Mouse (Mus musculus) layer of hippocampus, adult 8-10 months (tissue): ENCODE data around the gene Neurl4. TPM values are rescaled to one million over a fixed set of nuclear protein-coding genes. Genes with fewer than 3 reads are reported as not detected.
"Not testable (repeated sequence)": the region's sequence is repeated elsewhere in the genome, so short reads cannot be mapped to it uniquely, and the experiment has no call there.

Source experiments
- DNase-seq, 2 experiments: peaks; one replicate each; pipeline ENCODE4 v3.0.0; 2022; ENCODE audit warnings: low spot score in 2 of 2
- microRNA-seq, 2 experiments: library from miRNA; unstranded; fragments of <30 nt; microRNA quantifications; one replicate each; pipeline ENCODE4 v1.2.0; 2022
- total RNA-seq, 4 experiments: library from RNA; stranded (reverse); gene quantifications; 2 replicates each; pipeline ENCODE4 v1.2.4; 2022

Gene Neurl4
- total RNA-seq, 4 experiments from 2014 or later, result 92.4 to 126 (median 112) TPM

DNA sequence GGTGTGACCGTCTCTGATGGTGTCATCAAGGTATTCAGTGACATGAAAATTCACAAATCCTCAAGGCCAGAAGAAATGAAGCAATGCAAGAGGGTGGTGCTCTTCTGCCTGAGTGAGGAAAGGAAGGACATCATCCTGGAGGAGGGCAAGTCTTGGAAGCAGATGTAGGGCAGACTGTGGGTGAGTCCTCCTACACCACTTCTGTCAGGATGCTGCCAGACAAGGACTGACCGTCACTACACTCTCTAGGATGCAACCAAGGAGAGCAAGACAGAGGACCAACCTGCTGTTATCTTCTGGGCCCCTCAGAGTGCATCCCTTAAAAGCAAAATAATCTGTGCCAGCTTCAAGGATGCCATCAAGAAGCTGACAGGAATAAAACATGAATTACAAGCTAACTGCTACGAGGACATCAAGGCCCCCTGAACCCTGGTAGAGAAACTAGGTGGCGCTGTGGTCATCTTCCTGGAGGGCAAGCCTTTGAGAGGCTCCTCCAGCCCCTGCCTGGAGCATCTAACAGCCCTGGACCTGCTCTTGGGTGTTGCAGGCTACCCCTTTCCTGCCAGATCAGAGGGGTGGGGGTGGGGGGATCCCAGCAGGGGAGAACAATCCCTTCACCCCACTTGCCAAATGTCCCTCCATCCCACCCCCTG is 50.1 kb downstream of the Neurl4 start:
- no peak for DNase-seq

- no peak for DNase-seq
Observed at GRCm38 (mm10) chr11:69952274-69952673, 51.4 kb downstream of the Neurl4 start.

DNA sequence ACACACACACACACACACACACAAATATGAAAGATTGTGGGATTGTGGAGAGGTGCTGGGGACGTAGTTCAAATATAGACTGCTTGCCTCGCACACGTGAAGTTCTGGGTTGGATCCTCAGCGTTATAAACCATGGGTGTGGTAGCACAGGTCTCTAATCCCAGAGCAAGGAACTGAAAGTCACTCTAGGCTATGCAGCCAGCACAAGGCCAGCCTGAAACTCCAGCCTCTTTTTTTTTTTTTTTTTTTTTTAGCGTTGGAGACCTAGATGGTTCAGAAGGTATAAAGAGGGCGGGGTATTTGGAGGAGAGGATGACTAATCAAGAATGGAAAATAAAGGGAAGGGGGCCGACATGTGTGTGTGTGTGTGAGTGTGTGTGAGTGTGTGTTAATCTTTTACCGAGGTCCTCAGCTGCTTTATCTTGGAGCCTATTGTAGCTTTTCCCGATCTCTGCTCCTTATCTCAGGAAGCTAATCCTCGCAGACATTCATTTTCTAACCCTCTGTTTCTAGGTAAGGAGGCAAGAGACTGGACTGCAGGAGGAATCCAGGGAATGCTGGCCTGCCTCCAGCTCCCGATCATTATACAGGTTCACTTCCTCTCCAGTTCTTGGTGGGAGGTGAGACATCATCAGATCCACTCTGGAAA is 52.5 kb downstream of the Neurl4 start:
- no peak for DNase-seq

DNA sequence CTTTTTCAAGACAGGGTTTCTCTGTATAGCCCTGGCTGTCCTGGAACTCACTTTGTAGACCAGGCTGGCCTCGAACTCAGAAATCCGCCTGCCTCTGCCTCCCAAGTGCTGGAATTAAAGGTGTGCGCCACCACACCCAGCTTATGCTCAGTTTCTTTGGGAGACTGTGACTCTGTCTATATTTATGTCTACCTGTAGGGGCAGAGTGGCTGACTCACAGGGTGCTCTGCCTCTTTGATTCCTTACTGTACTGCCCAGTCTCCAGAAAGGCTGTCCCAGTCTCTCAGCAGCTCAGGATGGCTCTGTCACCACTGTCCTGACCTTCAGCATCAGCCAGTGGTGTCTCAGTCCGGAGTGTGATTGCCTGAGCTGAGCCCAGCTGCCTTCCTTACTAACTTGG is 54.7 kb downstream of the Neurl4 start:
- not testable (repeated sequence) for DNase-seq

GRCm38 (mm10) chr11:69956218-69956617 is 55.3 kb downstream of the Neurl4 start:
- DNase-seq, result no peak

DNA sequence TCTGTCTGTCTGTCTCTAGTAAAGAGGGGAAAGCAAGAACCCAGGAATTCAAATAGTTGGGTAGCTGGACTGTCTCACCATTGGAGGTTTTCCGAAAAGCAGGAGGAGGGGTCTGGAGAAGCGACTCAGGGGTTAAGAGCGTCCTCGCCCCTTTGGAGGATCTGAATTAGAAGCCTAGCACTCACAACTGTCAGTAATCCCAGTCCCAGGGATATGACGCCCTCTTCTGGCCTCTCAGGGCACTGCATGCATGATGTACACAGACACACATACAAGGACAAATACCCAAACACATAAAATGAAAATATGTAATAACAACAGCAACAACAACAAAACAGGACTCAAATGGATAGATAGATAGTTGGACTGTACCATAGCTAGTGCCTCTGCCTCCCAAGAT is 59.7 kb downstream of the Neurl4 start:
- DNase-seq, result no peak

DNA sequence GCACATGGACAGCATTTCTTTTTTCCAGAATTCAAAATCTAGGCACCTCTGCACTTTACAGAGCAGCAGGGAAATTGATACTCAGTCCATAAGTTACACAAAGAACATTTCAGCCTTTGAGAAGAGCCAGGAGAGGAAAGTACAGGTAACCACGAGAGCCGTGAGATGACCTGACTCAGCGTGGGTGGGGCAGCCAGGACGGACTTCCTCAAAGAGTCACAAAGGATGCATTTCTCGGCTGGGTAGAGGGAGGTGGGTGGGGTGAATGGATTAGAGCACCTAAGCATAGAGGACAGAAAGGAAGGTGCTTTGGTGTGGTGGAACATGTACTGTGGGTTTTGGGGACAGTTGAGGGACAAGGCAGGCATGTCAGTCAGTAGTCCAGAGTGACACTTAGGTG is 61.0 kb downstream of the Neurl4 start:
- DNase-seq, result no peak

Small RNAs within 50 kb of the gene (microRNA-seq; reads per million reads assigned to microRNA genes)
- gene Mir6924, result 0 reads per million in 2 experiments

Other genes starting within 250 kb of the Neurl4 start
- gene Sox15, start 245.8 kb upstream of the Neurl4 start, total RNA-seq, result not detected
- 10 to 100 TPM; 51.3 to 60.6 (median 56.8) TPM for gene Mpdu1, start 238.4 kb upstream of the Neurl4 start, total RNA-seq
- 100 to 1,000 TPM in 1 of 4 experiments, 10 to 100 TPM in 3; 10.8 to 113 (median 55.2) TPM for gene Cd68, start 234.9 kb upstream of the Neurl4 start, total RNA-seq
- 100 to 1,000 TPM; 319 to 328 (median 325) TPM for gene Eif4a1, start 228.6 kb upstream of the Neurl4 start, total RNA-seq
- 100 to 1,000 TPM in 3 of 4 experiments, 10 to 100 TPM in 1; 82.9 to 123 (median 105) TPM for gene Senp3, start 219.0 kb upstream of the Neurl4 start, total RNA-seq
- 1 to 10 TPM; 2.9 to 3.8 (median 3.2) TPM for gene Tnfsf13, start 215.3 kb upstream of the Neurl4 start, total RNA-seq
- 10 to 100 TPM in 3 of 4 experiments, 1 to 10 TPM in 1; 9.5 to 17.3 (median 14.4) TPM for gene Tnfsf12, start 205.2 kb upstream of the Neurl4 start, total RNA-seq
- 1 to 10 TPM in 3 of 4 experiments, under 1 TPM in 1; 0.83 to 2.2 (median 1.3) TPM for gene Tnfsfm13, start 205.0 kb upstream of the Neurl4 start, total RNA-seq
- 10 to 100 TPM; 53.8 to 60.8 (median 59.1) TPM for gene Polr2a, start 142.4 kb upstream of the Neurl4 start, total RNA-seq
- not detected for gene Slc35g3, start 139.1 kb upstream of the Neurl4 start, total RNA-seq
- 100 to 1,000 TPM; 121 to 145 (median 129) TPM for gene Zbtb4, start 135.2 kb upstream of the Neurl4 start, total RNA-seq
- 1 to 10 TPM in 3 of 4 experiments, under 1 TPM in 1; 0.49 to 2.2 (median 1.1) TPM for gene Chrnb1, start 105.1 kb upstream of the Neurl4 start, total RNA-seq
- 10 to 100 TPM; 26.1 to 36.5 (median 30.6) TPM for gene Fgf11, start 99.2 kb upstream of the Neurl4 start, total RNA-seq
- gene Tmem102, start 95.4 kb upstream of the Neurl4 start, total RNA-seq, result under 1 TPM in 2 of 4 experiments, not detected in 2; 0.17 to 0.47 TPM
- gene Gm39566, start 85.8 kb upstream of the Neurl4 start, total RNA-seq, result not detected
- gene Spem2, start 82.6 kb upstream of the Neurl4 start, total RNA-seq, result not detected
- under 1 TPM in 2 of 4 experiments, not detected in 2; 0.31 to 0.75 TPM for gene Spem1, start 78.9 kb upstream of the Neurl4 start, total RNA-seq
- 100 to 1,000 TPM; 189 to 200 (median 199) TPM for gene Nlgn2, start 63.3 kb upstream of the Neurl4 start, total RNA-seq
- 100 to 1,000 TPM; 113 to 131 (median 121) TPM for gene Tmem256, start 62.6 kb upstream of the Neurl4 start, total RNA-seq
- 10 to 100 TPM; 17.1 to 21.8 (median 20.0) TPM for gene Plscr3, start 54.7 kb upstream of the Neurl4 start, total RNA-seq
- not detected for gene Tnk1, start 42.3 kb upstream of the Neurl4 start, total RNA-seq
- gene Tmem95, start 23.1 kb upstream of the Neurl4 start, total RNA-seq, result not detected
- gene Kctd11, start 19.7 kb upstream of the Neurl4 start, total RNA-seq, result 1 to 10 TPM; 1.4 to 2.8 (median 1.6) TPM
- under 1 TPM in 2 of 4 experiments, not detected in 2; 0.14 to 0.34 TPM for gene Acap1, start 5.5 kb upstream of the Neurl4 start, total RNA-seq
- gene 2810408A11Rik, start 85 bp upstream of the Neurl4 start, total RNA-seq, result under 1 TPM in 2 of 4 experiments, not detected in 2; 0.64 to 0.72 TPM
- gene Gps2, start 12.8 kb downstream of the Neurl4 start, total RNA-seq, result 10 to 100 TPM; 28.2 to 44.5 (median 38.4) TPM
- gene Eif5a, start 20.9 kb downstream of the Neurl4 start, total RNA-seq, result 100 to 1,000 TPM; 395 to 425 (median 420) TPM
- 10 to 100 TPM; 10.6 to 18.7 (median 13.9) TPM for gene Ybx2, start 34.7 kb downstream of the Neurl4 start, total RNA-seq
- 1 to 10 TPM; 3.0 to 4.6 (median 3.8) TPM for gene Slc2a4, start 47.1 kb downstream of the Neurl4 start, total RNA-seq
- not detected for gene Cldn7, start 63.7 kb downstream of the Neurl4 start, total RNA-seq
- gene Ctdnep1, start 80.1 kb downstream of the Neurl4 start, total RNA-seq, result 100 to 1,000 TPM; 108 to 123 (median 119) TPM
- 10 to 100 TPM; 69.7 to 96.0 (median 77.7) TPM for gene Elp5, start 81.4 kb downstream of the Neurl4 start, total RNA-seq
- 100 to 1,000 TPM; 232 to 255 (median 246) TPM for gene Gabarap, start 90.1 kb downstream of the Neurl4 start, total RNA-seq
- gene Phf23, start 94.7 kb downstream of the Neurl4 start, total RNA-seq, result 10 to 100 TPM; 45.2 to 59.7 (median 49.7) TPM
- 10 to 100 TPM; 35.4 to 54.0 (median 41.6) TPM for gene Dvl2, start 99.5 kb downstream of the Neurl4 start, total RNA-seq
- gene Acadvl, start 114.3 kb downstream of the Neurl4 start, total RNA-seq, result 10 to 100 TPM; 60.3 to 69.1 (median 64.8) TPM
- gene Dlg4, start 115.9 kb downstream of the Neurl4 start, total RNA-seq, result 100 to 1,000 TPM; 730 to 858 (median 789) TPM
- gene Asgr1, start 153.0 kb downstream of the Neurl4 start, total RNA-seq, result 1 to 10 TPM in 1 of 4 experiments, under 1 TPM in 3; 0.79 to 3.0 (median 0.90) TPM
- gene Asgr2, start 191.6 kb downstream of the Neurl4 start, total RNA-seq, result under 1 TPM in 1 of 4 experiments, not detected in 3; 0.32 TPM
- gene Mgl2, start 229.3 kb downstream of the Neurl4 start, total RNA-seq, result 1 to 10 TPM in 1 of 4 experiments, under 1 TPM in 2, not detected in 1; 0.45 to 1.9 (median 0.52) TPM